Mouse (Mus musculus) midbrain, embryonic 14.5 days (tissue): ENCODE results near the gene Vps41. TPM values are rescaled to one million over a fixed set of nuclear protein-coding genes. Genes with fewer than 3 reads are reported as not detected.

Experiments
- ATAC-seq: fragments of 200-750 bp; cut with Nextera tagmentation; 2 replicates; pipeline ENCODE4 v1.8.0; 2017; ENCODE audit warnings: moderate number of reproducible peaks, moderate library complexity; ENCODE audit not compliant: low FRiP score, low TSS enrichment
- DNase-seq: peaks from one replicate; pipeline ENCODE4 v3.0.0-alpha.2; 2015
- H3K27ac ChIP-seq: fragments of 300-500 bp; sonication (generic); replicated peaks from 2 replicates; pipeline ENCODE4 v1.5.1; 2014; ENCODE audit warnings: mild to moderate bottlenecking, low read depth, low read length, moderate library complexity
- H3K27me3 ChIP-seq: fragments of 300-500 bp; sonication (generic); 2 replicates; pipeline ENCODE4 v1.6.1; 2014; ENCODE audit warnings: low read length, control low read depth, mixed read lengths; ENCODE audit not compliant: control insufficient read depth, insufficient read depth
- H3K36me3 ChIP-seq: fragments of 300-500 bp; sonication (generic); 2 replicates; pipeline ENCODE4 v1.6.1; 2014; ENCODE audit warnings: low read length, control low read depth; ENCODE audit not compliant: control insufficient read depth, insufficient read depth
- H3K4me1 ChIP-seq: fragments of 300-500 bp; sonication (generic); 2 replicates; pipeline ENCODE4 v1.6.1; 2014; ENCODE audit warnings: mild to moderate bottlenecking, antibody characterized with exemption, low read length, control low read depth; ENCODE audit not compliant: control insufficient read depth, insufficient read depth
- H3K4me2 ChIP-seq: fragments of 300-500 bp; sonication (generic); 2 replicates; pipeline ENCODE4 v1.6.1; 2014; ENCODE audit warnings: mild to moderate bottlenecking, low read length, moderate library complexity
- H3K4me3 ChIP-seq: fragments of 300-500 bp; sonication (generic); replicated peaks from 2 replicates; pipeline ENCODE4 v1.5.1; 2014; ENCODE audit warnings: low read depth, low read length
- H3K9ac ChIP-seq: fragments of 300-500 bp; sonication (generic); replicated peaks from 2 replicates; pipeline ENCODE4 v1.6.1; 2014; ENCODE audit warnings: mild to moderate bottlenecking, low read length, moderate library complexity
- H3K9me3 ChIP-seq: fragments of 300-500 bp; sonication (generic); 2 replicates; pipeline ENCODE4 v1.6.1; 2016; ENCODE audit warnings: low read length, control low read depth, mixed read lengths; ENCODE audit not compliant: control insufficient read depth
- WGBS: fragments of 180-500 bp; shearing (Covaris S2); extraction: QIAGEN DNeasy Blood & Tissue Kit; methylation state at CpG from one replicate; pipeline ENCODE4 v1.1.7; 2014; 5-methylcytosine and 5-hydroxymethylcytosine counted together
- polyA plus RNA-seq: library from polyadenylated mRNA; unstranded; fragments of >200 nt; fragmentation: Nextera tagmentation; extraction: Ambion mirVana; gene quantifications from 2 replicates; pipeline ENCODE4 v1.2.1, GENCODE M21; 2014

Vps41 gene
- polyA plus RNA-seq, 1 experiment from 2014 or later: 144 TPM

GRCm38 (mm10) chr13:18841752-18842282 lies 124.7 kb downstream of the Vps41 start:
- ATAC-seq: no peak
- H3K27ac ChIP-seq: no peak overlapping the region
- 90% methylated on average over 6 of the region's 6 CpGs for WGBS
- no peaks in the 10 kb centered on the region for H3K9me3 ChIP-seq
- H3K27me3 ChIP-seq: no peaks in the 10 kb centered on the region
- no peak overlapping the region for H3K4me3 ChIP-seq
- DNase-seq: no peak
- peaks cover 29% of the 10 kb centered on the region; the same call in 1 of the 2 replicates for H3K36me3 ChIP-seq
- H3K4me1 ChIP-seq: no peaks in the 10 kb centered on the region
- no peak overlapping the region for H3K4me2 ChIP-seq
- H3K9ac ChIP-seq: no peak overlapping the region

GRCm38 (mm10) chr13:18842556-18842955 lies 125.5 kb downstream of the Vps41 start:
- H3K27me3 ChIP-seq: no peaks in the 10 kb centered on the region
- 90% methylated on average over 4 of the region's 4 CpGs for WGBS
- no peak overlapping the region for H3K4me3 ChIP-seq
- DNase-seq: no peak
- ATAC-seq: no peak
- H3K36me3 ChIP-seq: peaks cover 29% of the 10 kb centered on the region; the same call in 1 of the 2 replicates
- no peak overlapping the region for H3K27ac ChIP-seq
- no peaks in the 10 kb centered on the region for H3K4me1 ChIP-seq
- no peak overlapping the region for H3K9ac ChIP-seq
- no peaks in the 10 kb centered on the region for H3K9me3 ChIP-seq
- no peak overlapping the region for H3K4me2 ChIP-seq

GRCm38 (mm10) chr13:18843546-18843945 lies 126.5 kb downstream of the Vps41 start:
- 85% methylated on average over 1 of the region's 1 CpGs for WGBS
- Histone ChIP-seq H3K27me3 (no peaks in the 10 kb centered on the region), H3K4me1 (no peaks in the 10 kb centered on the region), H3K36me3 (peaks cover 27% of the 10 kb centered on the region; the same call in 1 of the 2 replicates), H3K27ac (no peak overlapping the region), H3K9me3 (no peaks in the 10 kb centered on the region), H3K9ac (no peak overlapping the region), H3K4me3 (no peak overlapping the region), H3K4me2 (no peak overlapping the region)
- DNase-seq (no peak), ATAC-seq (no peak)

GRCm38 (mm10) chr13:18847386-18847785 lies 130.3 kb downstream of the Vps41 start:
- Histone ChIP-seq H3K4me3 (no peak overlapping the region), H3K27ac (no peak overlapping the region), H3K9ac (no peak overlapping the region), H3K36me3 (peaks cover 27% of the 10 kb centered on the region), H3K4me2 (no peak overlapping the region), H3K4me1 (no peaks in the 10 kb centered on the region), H3K27me3 (no peaks in the 10 kb centered on the region), H3K9me3 (no peaks in the 10 kb centered on the region)
- no peak for DNase-seq
- ATAC-seq: no peak
- 90% methylated on average over 3 of the region's 3 CpGs for WGBS

GRCm38 (mm10) chr13:18849563-18849962 lies 132.5 kb downstream of the Vps41 start:
- Histone ChIP-seq H3K4me2 (no peak overlapping the region), H3K36me3 (peaks cover 28% of the 10 kb centered on the region), H3K27ac (no peak overlapping the region), H3K9ac (no peak overlapping the region), H3K4me3 (no peak overlapping the region), H3K27me3 (no peaks in the 10 kb centered on the region), H3K9me3 (no peaks in the 10 kb centered on the region), H3K4me1 (no peaks in the 10 kb centered on the region)
- DNase-seq (no peak), ATAC-seq (no peak)

- 92% methylated on average over 4 of the region's 4 CpGs for WGBS
These were observed 134.1 kb downstream of the Vps41 start for GRCm38 (mm10) chr13:18851182-18851581.

GRCm38 (mm10) chr13:18852718-18853117 lies 135.6 kb downstream of the Vps41 start:
- H3K9ac ChIP-seq: no peak overlapping the region
- 93% methylated on average over 8 of the region's 8 CpGs for WGBS
- peaks cover 18% of the 10 kb centered on the region; the same call in 1 of the 2 replicates for H3K36me3 ChIP-seq
- no peaks in the 10 kb centered on the region for H3K27me3 ChIP-seq
- H3K4me3 ChIP-seq: no peak overlapping the region
- no peak for ATAC-seq
- no peaks in the 10 kb centered on the region; the same call in 1 of the 2 replicates for H3K4me1 ChIP-seq
- no peaks in the 10 kb centered on the region for H3K9me3 ChIP-seq
- no peak overlapping the region for H3K27ac ChIP-seq
- no peak for DNase-seq
- H3K4me2 ChIP-seq: no peak overlapping the region

More at GRCm38 (mm10) chr13:18851182-18851581, 134.1 kb downstream of the Vps41 start:
- no peak overlapping the region for H3K9ac ChIP-seq
- no peaks in the 10 kb centered on the region for H3K27me3 ChIP-seq
- H3K27ac ChIP-seq: no peak overlapping the region
- no peaks in the 10 kb centered on the region; the same call in 1 of the 2 replicates for H3K4me1 ChIP-seq
- ATAC-seq: no peak
- H3K4me2 ChIP-seq: no peak overlapping the region
- peaks cover 18% of the 10 kb centered on the region for H3K36me3 ChIP-seq
- no peaks in the 10 kb centered on the region for H3K9me3 ChIP-seq
- no peak overlapping the region for H3K4me3 ChIP-seq
- DNase-seq: no peak

- ATAC-seq (peak; percentile 81), DNase-seq (peak; percentile 50)
- 46% methylated on average over 8 of the region's 8 CpGs for WGBS
- Histone ChIP-seq H3K36me3 (peaks cover 11% of the 10 kb centered on the region; the same call in 1 of the 2 replicates), H3K27ac (0 out of 2 replicates have a peak overlapping the region, but pooled peaks have one; percentile 41), H3K4me3 (no peak overlapping the region), H3K9ac (no peak overlapping the region), H3K4me2 (no peak overlapping the region), H3K4me1 (no peaks in the 10 kb centered on the region; the same call in 1 of the 2 replicates), H3K27me3 (no peaks in the 10 kb centered on the region), H3K9me3 (no peaks in the 10 kb centered on the region)
These were observed 139.1 kb downstream of the Vps41 start for GRCm38 (mm10) chr13:18856026-18856802.

- no peak for DNase-seq
These were observed 141.1 kb downstream of the Vps41 start for GRCm38 (mm10) chr13:18858183-18858582.

More at GRCm38 (mm10) chr13:18858183-18858582, 141.1 kb downstream of the Vps41 start:
- ATAC-seq: no peak
- H3K27ac ChIP-seq: no peak overlapping the region
- H3K27me3 ChIP-seq: no peaks in the 10 kb centered on the region
- H3K9ac ChIP-seq: no peak overlapping the region
- H3K4me1 ChIP-seq: no peaks in the 10 kb centered on the region; the same call in 1 of the 2 replicates
- H3K4me3 ChIP-seq: no peak overlapping the region
- peaks cover 13% of the 10 kb centered on the region for H3K36me3 ChIP-seq
- no peak overlapping the region for H3K4me2 ChIP-seq
- no peaks in the 10 kb centered on the region for H3K9me3 ChIP-seq
- 69% methylated on average over 4 of the region's 4 CpGs for WGBS
